Mouse (Mus musculus) embryonic fibroblast, embryonic 13.5 days (primary cell): ENCODE results near the gene Cyfip1.

Experiments
- CTCF ChIP-seq: IDR thresholded peaks from 2 replicates; pipeline ENCODE4 v1.5.1; 2011; ENCODE audit warnings: mild to moderate bottlenecking, control low read depth, low read length, moderate library complexity, borderline replicate concordance; ENCODE audit not compliant: insufficient read depth
- POLR2A ChIP-seq: IDR thresholded peaks from 2 replicates; pipeline ENCODE4 v1.6.1; 2011; ENCODE audit warnings: low read depth, mild to moderate bottlenecking, control low read depth, low read length, moderate library complexity

- TF ChIP-seq CTCF (no peak), POLR2A (no peak)
Measured at GRCm38 (mm10) chr7:55793236-55793951, 48.2 kb upstream of the Cyfip1 start.
